Mouse (Mus musculus) embryonic facial prominence, embryonic 14.5 days (tissue): ENCODE measurements around the gene Cers6. TPM values are rescaled to one million over a fixed set of nuclear protein-coding genes. Genes with fewer than 3 reads are reported as not detected.

Experiments used
- ATAC-seq: fragments of 200-750 bp; cut with Nextera tagmentation; 2 replicates; pipeline ENCODE4 v1.8.0; 2017; ENCODE audit warnings: low read depth, moderate number of reproducible peaks, moderate TSS enrichment
- DNase-seq: peaks from one replicate; pipeline ENCODE4 v3.0.0-alpha.2; 2015; ENCODE audit warnings: low spot score
- H3K27ac ChIP-seq: fragments of 300-500 bp; sonication (generic); replicated peaks from 2 replicates; pipeline ENCODE4 v1.5.1; 2014; ENCODE audit warnings: low read depth, mild to moderate bottlenecking, low read length, moderate library complexity
- H3K27me3 ChIP-seq: fragments of 300-500 bp; sonication (generic); replicated peaks from 2 replicates; pipeline ENCODE4 v1.6.1; 2014; ENCODE audit warnings: low read length; ENCODE audit not compliant: control insufficient read depth, insufficient read depth
- H3K36me3 ChIP-seq: fragments of 300-500 bp; sonication (generic); 2 replicates; pipeline ENCODE4 v1.6.1; 2014; ENCODE audit warnings: low read length, mixed read lengths; ENCODE audit not compliant: control insufficient read depth, insufficient read depth
- H3K4me1 ChIP-seq: fragments of 300-500 bp; sonication (generic); 2 replicates; pipeline ENCODE4 v1.6.1; 2014; ENCODE audit warnings: antibody characterized with exemption, low read length; ENCODE audit not compliant: control insufficient read depth, insufficient read depth
- H3K4me2 ChIP-seq: fragments of 300-500 bp; sonication (generic); 2 replicates; pipeline ENCODE4 v1.6.1; 2014; ENCODE audit warnings: low read depth, mild to moderate bottlenecking, low read length, moderate library complexity, mixed read lengths
- H3K4me3 ChIP-seq: fragments of 300-500 bp; sonication (generic); 2 replicates; pipeline ENCODE4 v1.5.1; 2014; ENCODE audit warnings: low read depth, mild to moderate bottlenecking, low read length
- H3K9ac ChIP-seq: fragments of 300-500 bp; sonication (generic); 2 replicates; pipeline ENCODE4 v1.6.1; 2014; ENCODE audit warnings: low read depth, mild to moderate bottlenecking, low read length, moderate library complexity, mixed read lengths
- H3K9me3 ChIP-seq: fragments of 300-500 bp; sonication (generic); 2 replicates; pipeline ENCODE4 v1.6.1; 2016; ENCODE audit warnings: low read length; ENCODE audit not compliant: control insufficient read depth
- WGBS: fragments of 180-500 bp; shearing (Covaris S2); extraction: QIAGEN DNeasy Blood & Tissue Kit; methylation state at CpG from one replicate; pipeline ENCODE4 v1.1.7; 2014; 5-methylcytosine and 5-hydroxymethylcytosine counted together
- polyA plus RNA-seq: library from polyadenylated mRNA; unstranded; fragments of >200 nt; fragmentation: Nextera tagmentation; extraction: Ambion mirVana; gene quantifications from 2 replicates; pipeline ENCODE4 v1.2.1, GENCODE M21; 2014

The Cers6 gene
- polyA plus RNA-seq, 1 experiment from 2014 or later: 24.3 TPM

DNA sequence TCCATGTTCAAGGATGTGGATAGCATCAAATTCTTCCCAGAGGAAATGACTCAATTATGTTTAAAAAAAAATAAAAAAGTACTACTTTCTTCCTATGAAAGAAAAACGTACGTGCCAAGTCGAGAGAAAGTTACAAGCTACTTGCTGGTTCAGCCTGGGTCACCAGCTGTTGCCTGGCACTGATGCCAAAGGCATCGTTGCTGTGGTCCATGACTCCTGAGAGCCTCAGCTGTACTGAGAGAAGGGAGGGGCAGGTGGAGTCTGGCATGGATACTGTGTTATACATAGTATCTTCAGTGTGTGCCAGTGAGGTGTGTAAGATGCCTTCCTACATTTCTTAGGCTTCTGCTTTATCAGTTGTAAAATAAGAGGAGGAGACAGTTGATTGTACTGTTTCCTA, 277.5 kb downstream of the Cers6 start:
- DNase-seq (no peak), ATAC-seq (no peak)
- no peak overlapping the region for H3K27ac ChIP-seq
- H3K36me3 ChIP-seq: no peaks in the 10 kb centered on the region
- H3K4me2 ChIP-seq: no peak overlapping the region
- H3K9me3 ChIP-seq: no peaks in the 10 kb centered on the region
- H3K27me3 ChIP-seq: no peaks in the 10 kb centered on the region
- no peak overlapping the region for H3K4me3 ChIP-seq
- no peak overlapping the region for H3K9ac ChIP-seq
- no peaks in the 10 kb centered on the region for H3K4me1 ChIP-seq
- WGBS: 73% methylated on average over 4 of the region's 4 CpGs

GRCm38 (mm10) chr2:69140215-69140614, 279.0 kb downstream of the Cers6 start:
- ATAC-seq (no peak), DNase-seq (no peak)
- H3K4me3 ChIP-seq: no peak overlapping the region
- H3K9me3 ChIP-seq: no peaks in the 10 kb centered on the region
- H3K27ac ChIP-seq: no peak overlapping the region
- H3K36me3 ChIP-seq: no peaks in the 10 kb centered on the region
- no peak overlapping the region for H3K4me2 ChIP-seq
- H3K9ac ChIP-seq: no peak overlapping the region
- no peaks in the 10 kb centered on the region for H3K27me3 ChIP-seq
- H3K4me1 ChIP-seq: no peaks in the 10 kb centered on the region
- 59% methylated on average over 2 of the region's 2 CpGs for WGBS

DNA sequence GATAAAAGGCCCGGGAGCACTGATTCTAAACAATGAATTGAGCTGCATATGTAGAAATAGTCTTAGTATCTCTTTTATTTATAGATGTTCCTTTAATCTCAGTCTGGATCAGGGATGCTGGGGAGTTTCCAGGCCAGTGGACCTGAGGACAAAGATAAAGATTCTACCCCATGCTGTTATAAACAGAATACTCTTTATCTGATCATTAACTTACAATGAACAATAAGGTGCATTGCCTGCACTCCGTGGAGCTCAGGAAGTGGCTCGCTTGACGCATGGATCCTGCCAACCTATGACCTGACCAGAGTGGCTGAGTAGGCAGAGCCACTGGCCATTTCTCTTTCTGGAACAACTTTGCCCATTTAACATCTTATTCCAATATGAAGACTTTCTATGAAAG, 279.6 kb downstream of the Cers6 start:
- no peaks in the 10 kb centered on the region for H3K9me3 ChIP-seq
- DNase-seq (no peak), ATAC-seq (no peak)
- 61% methylated on average over 4 of the region's 4 CpGs for WGBS
- H3K4me1 ChIP-seq: no peaks in the 10 kb centered on the region
- H3K4me2 ChIP-seq: no peak overlapping the region
- no peaks in the 10 kb centered on the region for H3K36me3 ChIP-seq
- H3K9ac ChIP-seq: no peak overlapping the region
- no peak overlapping the region for H3K27ac ChIP-seq
- H3K27me3 ChIP-seq: no peaks in the 10 kb centered on the region
- no peak overlapping the region for H3K4me3 ChIP-seq

DNA sequence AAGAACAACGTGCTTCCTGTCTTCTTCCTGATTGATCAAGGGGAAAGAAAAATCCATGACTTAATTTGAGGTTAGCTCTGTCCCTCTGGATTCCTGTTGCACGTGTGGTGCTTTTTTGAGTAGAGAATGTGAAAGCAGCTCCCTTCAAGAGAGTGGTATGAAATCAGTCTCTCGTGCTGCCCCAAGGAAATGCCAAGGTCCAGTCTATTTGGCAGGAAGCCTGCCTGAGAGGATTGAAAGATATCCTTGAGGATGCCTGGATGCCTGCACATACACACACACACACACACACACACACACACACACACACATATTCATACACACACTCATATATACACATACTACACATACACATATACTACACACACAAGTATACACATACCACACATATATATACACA, 287.4 kb downstream of the Cers6 start:
- DNase-seq: no peak
- no peak for ATAC-seq
- WGBS: 61% methylated on average over 3 of the region's 3 CpGs

GRCm38 (mm10) chr2:69149154-69149553, 287.9 kb downstream of the Cers6 start:
- Histone ChIP-seq H3K27me3 (no peaks in the 10 kb centered on the region), H3K4me3 (no peak overlapping the region), H3K9me3 (no peaks in the 10 kb centered on the region), H3K27ac (no peak overlapping the region), H3K4me2 (no peak overlapping the region), H3K9ac (no peak overlapping the region), H3K4me1 (no peaks in the 10 kb centered on the region), H3K36me3 (no peaks in the 10 kb centered on the region)
- ATAC-seq (no peak), DNase-seq (no peak)
- WGBS: 89% methylated on average over 10 of the region's 10 CpGs

More for the DNA sequence above, 287.4 kb downstream of the Cers6 start:
- Histone ChIP-seq H3K4me1 (no peaks in the 10 kb centered on the region), H3K36me3 (no peaks in the 10 kb centered on the region), H3K4me3 (no peak overlapping the region), H3K9ac (no peak overlapping the region), H3K9me3 (no peaks in the 10 kb centered on the region), H3K27ac (no peak overlapping the region), H3K4me2 (no peak overlapping the region), H3K27me3 (no peaks in the 10 kb centered on the region)

DNA sequence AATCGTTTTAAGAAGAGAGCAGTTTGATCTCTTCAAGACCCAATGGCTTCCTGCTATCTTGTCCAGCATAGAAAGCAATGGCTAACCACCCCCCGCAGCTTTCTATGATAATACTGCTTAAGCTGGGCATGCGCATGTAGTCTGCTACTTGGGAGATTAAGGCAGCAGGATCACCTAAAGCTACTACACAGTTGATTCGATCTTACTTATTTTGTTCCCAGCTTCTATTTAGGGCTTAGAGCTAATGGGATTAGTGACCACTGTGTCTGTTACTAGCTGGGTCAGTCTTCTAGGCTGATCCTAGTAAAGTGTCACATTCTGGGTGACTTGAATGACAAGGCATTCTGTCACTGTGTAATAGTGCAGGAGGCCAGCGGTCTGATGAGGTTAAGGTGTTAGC, 289.6 kb downstream of the Cers6 start:
- Histone ChIP-seq H3K36me3 (no peaks in the 10 kb centered on the region), H3K4me3 (no peak overlapping the region), H3K4me2 (no peak overlapping the region), H3K27me3 (no peaks in the 10 kb centered on the region), H3K4me1 (no peaks in the 10 kb centered on the region), H3K9ac (no peak overlapping the region), H3K27ac (no peak overlapping the region), H3K9me3 (no peaks in the 10 kb centered on the region)
- ATAC-seq (no peak), DNase-seq (no peak)
- 50% methylated on average over 5 of the region's 5 CpGs for WGBS

- H3K9me3 ChIP-seq: no peaks in the 10 kb centered on the region
- 40% methylated on average over 3 of the region's 3 CpGs for WGBS
Observed at GRCm38 (mm10) chr2:69155861-69156260, 294.6 kb downstream of the Cers6 start.

GRCm38 (mm10) chr2:69156283-69156682, 295.0 kb downstream of the Cers6 start:
- WGBS: 66% methylated on average over 7 of the region's 7 CpGs
- Histone ChIP-seq H3K4me3 (no peak overlapping the region), H3K36me3 (no peaks in the 10 kb centered on the region), H3K27ac (no peak overlapping the region), H3K4me2 (no peak overlapping the region), H3K4me1 (no peaks in the 10 kb centered on the region), H3K9me3 (no peaks in the 10 kb centered on the region), H3K27me3 (no peaks in the 10 kb centered on the region), H3K9ac (no peak overlapping the region)
- DNase-seq: no peak
- no peak for ATAC-seq

More at GRCm38 (mm10) chr2:69155861-69156260, 294.6 kb downstream of the Cers6 start:
- no peaks in the 10 kb centered on the region for H3K4me1 ChIP-seq
- no peaks in the 10 kb centered on the region for H3K27me3 ChIP-seq
- no peak overlapping the region for H3K27ac ChIP-seq
- H3K9ac ChIP-seq: no peak overlapping the region
- peak; percentile 85 for ATAC-seq
- H3K4me2 ChIP-seq: no peak overlapping the region
- no peak overlapping the region for H3K4me3 ChIP-seq
- no peaks in the 10 kb centered on the region for H3K36me3 ChIP-seq
- peak; percentile 74 for DNase-seq

DNA sequence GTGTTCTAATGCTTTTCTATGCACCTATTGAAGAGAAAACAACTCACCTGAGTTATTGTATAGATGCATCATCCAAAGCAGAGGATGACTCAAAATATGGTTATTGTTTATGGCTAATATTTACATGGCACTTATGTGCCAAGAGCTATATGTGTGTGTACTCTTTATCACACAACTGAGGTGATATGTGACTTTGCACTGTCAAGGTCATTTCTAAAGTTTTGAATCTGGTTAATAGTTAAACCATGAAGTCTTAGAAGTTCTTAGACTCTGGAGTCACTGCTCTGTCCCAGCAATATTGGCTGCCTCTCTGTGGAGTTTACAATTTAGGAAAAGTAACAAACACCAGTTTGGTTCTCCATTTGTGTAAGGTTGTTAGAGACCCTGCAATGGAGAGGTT, 297.7 kb downstream of the Cers6 start:
- ATAC-seq (no peak), DNase-seq (no peak)
- H3K4me3 ChIP-seq: no peak overlapping the region
- H3K4me1 ChIP-seq: no peaks in the 10 kb centered on the region
- no peaks in the 10 kb centered on the region for H3K36me3 ChIP-seq
- no peaks in the 10 kb centered on the region for H3K27me3 ChIP-seq
- no peak overlapping the region for H3K9ac ChIP-seq
- no peak overlapping the region for H3K4me2 ChIP-seq
- no peaks in the 10 kb centered on the region for H3K9me3 ChIP-seq
- H3K27ac ChIP-seq: no peak overlapping the region
